Mouse (Mus musculus): ENCODE measurements around the gene Mast1. TPM values are rescaled to one million over a fixed set of nuclear protein-coding genes. Genes with fewer than 3 reads are reported as not detected.
A peak's percentile ranks its signal among the peaks of the same experiment; 100 is the strongest.
"Not testable (repeated sequence)": the region's sequence is repeated elsewhere in the genome, so short reads cannot be mapped to it uniquely, and the experiment has no call there.

The Mast1 gene
- polyA plus RNA-seq, 1 experiment: 0.01 TPM

GRCm38 (mm10) chr8:84908421-84909161 lies 28.6 kb downstream of the Mast1 start, which contains the start of gene Dnase2a:
Gene Dnase2a, plus strand, starts transcription at chr8:84908560.
- peaks cover 72% of the 10 kb centered on the region for H3K36me3 ChIP-seq (ENCODE audit: control insufficient read depth)
- no peaks in the 10 kb centered on the region for H3K9me3 ChIP-seq (ENCODE audit: control insufficient read depth, low read length)
- H3K4me3 ChIP-seq (replicated peaks): peak within 1 kb of the TSS; percentile 72
- peaks cover 17% of the 10 kb centered on the region for H3K27me3 ChIP-seq (ENCODE audit: control insufficient read depth)
- H3K4me1 ChIP-seq (ENCODE audit: control insufficient read depth): peaks cover 82% of the 10 kb centered on the region
- TF ChIP-seq GATA1 (IDR thresholded peaks at IDR 0.05; ENCODE audit: low read length) (no peak), TAL1 (IDR thresholded peaks at IDR 0.05; ENCODE audit: low read length) (no peak)

- H3K36me3 ChIP-seq (ENCODE audit: control insufficient read depth): peaks cover 78% of the 10 kb centered on the region
- H3K4me1 ChIP-seq (ENCODE audit: control insufficient read depth): peaks cover 80% of the 10 kb centered on the region
- H3K27me3 ChIP-seq (ENCODE audit: control insufficient read depth): peaks cover 14% of the 10 kb centered on the region
- H3K4me3 ChIP-seq (replicated peaks): peak overlapping the region; percentile 72
- H3K9me3 ChIP-seq (ENCODE audit: control insufficient read depth, low read length): not testable (repeated sequence)
Measured at GRCm38 (mm10) chr8:84907979-84908378, 29.2 kb downstream of the Mast1 start.

- TF ChIP-seq GATA1 (IDR thresholded peaks at IDR 0.05; ENCODE audit: low read length) (no peak), TAL1 (IDR thresholded peaks at IDR 0.05; ENCODE audit: low read length) (no peak)
- peaks cover 83% of the 10 kb centered on the region for H3K36me3 ChIP-seq (ENCODE audit: control insufficient read depth)
- H3K27me3 ChIP-seq (ENCODE audit: control insufficient read depth): peaks cover 9% of the 10 kb centered on the region
- no peaks in the 10 kb centered on the region for H3K9me3 ChIP-seq (ENCODE audit: control insufficient read depth, low read length)
- peak overlapping the region; percentile 31 for H3K4me3 ChIP-seq (replicated peaks)
- H3K4me1 ChIP-seq (ENCODE audit: control insufficient read depth): peaks cover 75% of the 10 kb centered on the region
Measured at GRCm38 (mm10) chr8:84907493-84907892, 29.7 kb downstream of the Mast1 start.

GRCm38 (mm10) chr8:84907037-84907436 lies 30.1 kb downstream of the Mast1 start:
- Histone ChIP-seq H3K36me3 (ENCODE audit: control insufficient read depth) (peaks cover 84% of the 10 kb centered on the region), H3K4me1 (ENCODE audit: control insufficient read depth) (peaks cover 70% of the 10 kb centered on the region), H3K9me3 (ENCODE audit: control insufficient read depth, low read length) (no peaks in the 10 kb centered on the region), H3K27me3 (ENCODE audit: control insufficient read depth) (peaks cover 5% of the 10 kb centered on the region), H3K4me3 (replicated peaks) (peak overlapping the region; percentile 20)
- TF ChIP-seq TAL1 (IDR thresholded peaks at IDR 0.05; ENCODE audit: low read length) (no peak), GATA1 (IDR thresholded peaks at IDR 0.05; ENCODE audit: low read length) (no peak)

GRCm38 (mm10) chr8:84904351-84904750 lies 32.8 kb downstream of the Mast1 start:
- peaks cover 73% of the 10 kb centered on the region for H3K4me1 ChIP-seq (ENCODE audit: control insufficient read depth)
- peak overlapping the region; percentile 59 for H3K4me3 ChIP-seq (replicated peaks)
- H3K9me3 ChIP-seq (ENCODE audit: control insufficient read depth, low read length): no peaks in the 10 kb centered on the region
- TF ChIP-seq GATA1 (IDR thresholded peaks at IDR 0.05; ENCODE audit: low read length) (no peak), TAL1 (IDR thresholded peaks at IDR 0.05; ENCODE audit: low read length) (no peak)
- H3K27me3 ChIP-seq (ENCODE audit: control insufficient read depth): no peaks in the 10 kb centered on the region
- H3K36me3 ChIP-seq (ENCODE audit: control insufficient read depth): peaks cover 71% of the 10 kb centered on the region

GRCm38 (mm10) chr8:84902920-84903661 lies 34.1 kb downstream of the Mast1 start:
- Histone ChIP-seq H3K4me1 (ENCODE audit: control insufficient read depth) (peaks cover 74% of the 10 kb centered on the region), H3K9me3 (ENCODE audit: control insufficient read depth, low read length) (no peaks in the 10 kb centered on the region), H3K4me3 (replicated peaks) (peak overlapping the region; percentile 74), H3K27me3 (ENCODE audit: control insufficient read depth) (no peaks in the 10 kb centered on the region), H3K36me3 (ENCODE audit: control insufficient read depth) (peaks cover 79% of the 10 kb centered on the region)
- TF ChIP-seq TAL1 (IDR thresholded peaks at IDR 0.05; ENCODE audit: low read length) (no peak), GATA1 (IDR thresholded peaks at IDR 0.05; ENCODE audit: low read length) (no peak)

GRCm38 (mm10) chr8:84902367-84902919 lies 34.7 kb downstream of the Mast1 start:
- H3K4me1 ChIP-seq (ENCODE audit: control insufficient read depth): peaks cover 76% of the 10 kb centered on the region
- no peaks in the 10 kb centered on the region for H3K9me3 ChIP-seq (ENCODE audit: control insufficient read depth, low read length)
- no peak for TF ChIP-seq GATA1 (IDR thresholded peaks at IDR 0.05; ENCODE audit: low read length)
- TF ChIP-seq TAL1 (IDR thresholded peaks at IDR 0.05; ENCODE audit: low read length): no peak
- no peaks in the 10 kb centered on the region for H3K27me3 ChIP-seq (ENCODE audit: control insufficient read depth)
- H3K36me3 ChIP-seq (ENCODE audit: control insufficient read depth): peaks cover 76% of the 10 kb centered on the region
- peak overlapping the region; percentile 74 for H3K4me3 ChIP-seq (replicated peaks)

- peak; percentile 31; the same call in 1 of the 3 replicates for TF ChIP-seq TAL1 (IDR thresholded peaks at IDR 0.05; ENCODE audit: low read length)
- TF ChIP-seq GATA1 (IDR thresholded peaks at IDR 0.05; ENCODE audit: low read length): peak; percentile 79
Measured at GRCm38 (mm10) chr8:84901752-84902151, 35.4 kb downstream of the Mast1 start, which contains the start of gene Klf1. Gene Klf1, plus strand, starts transcription at chr8:84901928.

GRCm38 (mm10) chr8:84901071-84901470 lies 36.1 kb downstream of the Mast1 start:
- H3K9me3 ChIP-seq (ENCODE audit: control insufficient read depth, low read length): no peaks in the 10 kb centered on the region
- H3K36me3 ChIP-seq (ENCODE audit: control insufficient read depth): peaks cover 74% of the 10 kb centered on the region
- H3K27me3 ChIP-seq (ENCODE audit: control insufficient read depth): no peaks in the 10 kb centered on the region
- H3K4me1 ChIP-seq (ENCODE audit: control insufficient read depth): peaks cover 76% of the 10 kb centered on the region
- TF ChIP-seq TAL1 (IDR thresholded peaks at IDR 0.05; ENCODE audit: low read length): peak; percentile 91
- TF ChIP-seq GATA1 (IDR thresholded peaks at IDR 0.05; ENCODE audit: low read length): peak; percentile 90
- peak overlapping the region; percentile 74 for H3K4me3 ChIP-seq (replicated peaks)

More at GRCm38 (mm10) chr8:84901752-84902151, 35.4 kb downstream of the Mast1 start, which contains the start of gene Klf1:
- Histone ChIP-seq H3K27me3 (ENCODE audit: control insufficient read depth) (no peaks in the 10 kb centered on the region), H3K36me3 (ENCODE audit: control insufficient read depth) (peaks cover 74% of the 10 kb centered on the region), H3K4me3 (replicated peaks) (peak within 1 kb of the TSS; percentile 74), H3K9me3 (ENCODE audit: control insufficient read depth, low read length) (no peaks in the 10 kb centered on the region), H3K4me1 (ENCODE audit: control insufficient read depth) (peaks cover 73% of the 10 kb centered on the region)

Data from erythroblast, embryonic 14.5 days (primary cell).